23 mouse cellular contexts compared by ENCODE assay signal in genomic region chr12:54213871-54214270, GRCm38 (mm10).
"Had no signal": no experiment of that assay in that cellular context is flagged by ENCODE, and none has a peak within 500 bp of the region (broad histone marks: within the 10 kb centered on the region; RNA-seq: fewer than 3 reads in every experiment).

No protein-coding gene starts in this region.

- DNase-seq: kidney, adult 18-20 months; kidney, postnatal 10 days; kidney, postnatal 36 days; layer of hippocampus, postnatal 36 days; liver; lung, adult 18-20 months; lung, postnatal 10 days; lung, postnatal 36 days; right cerebral cortex, adult 18-20 months; right cerebral cortex, postnatal 14 days; right cerebral cortex, postnatal 4 days; spleen, adult 18-20 months; thymus, postnatal 25 days had no signal

- H3K4me3 ChIP-seq: left cerebral cortex, adult 2 months; limb, embryonic 13.5 days; liver, embryonic 12.5 days; liver, embryonic 15.5 days; lung, embryonic 15.5 days; megakaryocyte, embryonic 14.5 days; midbrain, embryonic 10.5 days; midbrain, embryonic 13.5 days; stomach, embryonic 15.5 days had no signal

- H3K4me1 ChIP-seq: liver, embryonic 12.5 days; liver, embryonic 15.5 days; midbrain, embryonic 10.5 days; midbrain, embryonic 13.5 days had no signal

- H3K4me2 ChIP-seq: limb, embryonic 13.5 days; liver, embryonic 12.5 days; liver, embryonic 15.5 days; lung, embryonic 15.5 days; midbrain, embryonic 13.5 days; stomach, embryonic 15.5 days had no signal

- ATAC-seq: liver, embryonic 12.5 days; midbrain, embryonic 13.5 days; midbrain, embryonic 16.5 days had no signal

- H3K36me3 ChIP-seq: limb, embryonic 13.5 days; liver, embryonic 12.5 days; liver, embryonic 15.5 days; lung, embryonic 15.5 days; midbrain, embryonic 10.5 days; midbrain, embryonic 13.5 days; stomach, embryonic 15.5 days had no signal

- H3K9me3 ChIP-seq: limb, embryonic 13.5 days; liver, embryonic 12.5 days; liver, embryonic 15.5 days; lung, embryonic 15.5 days; midbrain, embryonic 10.5 days; midbrain, embryonic 13.5 days; stomach, embryonic 15.5 days had no signal

- H3K27me3 ChIP-seq: limb, embryonic 13.5 days; liver, embryonic 12.5 days; liver, embryonic 15.5 days; lung, embryonic 15.5 days; midbrain, embryonic 13.5 days; stomach, embryonic 15.5 days had no signal

- H3K27ac ChIP-seq: left cerebral cortex, adult 2 months; limb, embryonic 13.5 days; liver, embryonic 12.5 days; liver, embryonic 15.5 days; lung, embryonic 15.5 days; midbrain, embryonic 10.5 days; midbrain, embryonic 13.5 days; stomach, embryonic 15.5 days had no signal

- H3K9ac ChIP-seq: limb, embryonic 13.5 days; liver, embryonic 12.5 days; liver, embryonic 15.5 days; lung, embryonic 15.5 days; midbrain, embryonic 13.5 days; stomach, embryonic 15.5 days had no signal
